Mouse (Mus musculus) bone marrow, adult 2 months (tissue): ENCODE measurements around the gene Hspd1. TPM values are rescaled to one million over a fixed set of nuclear protein-coding genes. Genes with fewer than 3 reads are reported as not detected.
A peak's percentile ranks its signal among the peaks of the same experiment; 100 is the strongest.

ENCODE experiments used
- H3K27ac ChIP-seq: fragments of 200-500 bp; 2 replicates; pipeline ENCODE4 v1.5.1; 2012; ENCODE audit warnings: low read depth, mild to moderate bottlenecking, control low read depth, inconsistent platforms, low read length; ENCODE audit not compliant: control insufficient read depth, poor library complexity, insufficient read depth
- H3K4me1 ChIP-seq: fragments of 200-500 bp; 2 replicates; pipeline ENCODE4 v1.6.1; 2011; ENCODE audit warnings: low read length; ENCODE audit not compliant: control insufficient read depth, insufficient read depth
- H3K4me3 ChIP-seq: fragments of 200-500 bp; replicated peaks from 2 replicates; pipeline ENCODE3; 2011; ENCODE audit warnings: mild to moderate bottlenecking, low read depth, low read length, control low read depth; ENCODE audit not compliant: control insufficient read depth
- CTCF ChIP-seq: fragments of 200-500 bp; IDR thresholded peaks from 2 replicates; pipeline ENCODE4 v1.5.1; 2011; ENCODE audit warnings: low read length, control low read depth; ENCODE audit not compliant: control insufficient read depth, insufficient read depth
- POLR2A ChIP-seq: fragments of 200-500 bp; IDR thresholded peaks from 2 replicates; pipeline ENCODE4 v1.6.1; 2011; ENCODE audit warnings: low read depth, mild to moderate bottlenecking, control low read depth, low read length, borderline replicate concordance; ENCODE audit not compliant: control insufficient read depth
- WGBS: fragments of 180-500 bp; shearing (Covaris S2); methylation state at CpG from one replicate; pipeline ENCODE4 v1.1.7; 2018; 5-methylcytosine and 5-hydroxymethylcytosine counted together
- polyA plus RNA-seq: library from polyadenylated mRNA; stranded (reverse); fragments of >200 nt; gene quantifications from 2 replicates; pipeline ENCODE4 v1.2.4, GENCODE M21; 2011; ENCODE audit warnings: low replicate concordance; ENCODE audit not compliant: missing spikeins, insufficient read depth, insufficient read length

Gene Hspd1
- polyA plus RNA-seq, 1 experiment: 131 TPM

DNA sequence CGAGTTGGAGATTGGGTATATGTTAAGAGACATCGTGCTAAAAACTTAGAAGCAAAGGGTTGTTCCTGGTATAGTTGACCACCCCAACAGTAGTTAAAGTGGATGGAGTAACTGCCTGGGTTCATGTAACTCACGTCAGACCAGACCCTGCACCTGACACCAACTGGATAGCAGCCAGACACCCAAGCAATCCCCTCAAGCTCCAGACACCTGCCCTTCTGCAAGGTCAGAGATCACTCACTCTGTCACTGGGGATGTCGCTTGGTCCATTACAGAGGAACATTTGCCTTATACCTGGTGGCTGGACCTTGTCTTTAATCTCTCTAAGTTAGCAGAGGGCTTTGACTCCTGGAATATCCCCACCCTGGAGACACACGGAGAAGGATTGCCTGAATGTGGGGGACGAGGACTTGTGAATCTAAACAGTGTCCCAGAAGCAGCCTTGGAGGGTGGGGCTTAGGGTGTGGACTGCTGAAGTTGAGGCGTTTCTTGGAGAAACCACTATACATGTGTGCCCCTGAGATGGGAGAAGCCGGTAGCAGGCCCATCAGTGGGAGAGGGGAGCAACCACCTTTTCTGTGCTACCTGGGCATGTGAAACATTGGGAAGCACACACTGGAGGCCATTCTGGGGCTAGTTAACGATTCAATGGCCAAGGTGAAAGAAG is 19.0 kb upstream of the Hspd1 start:
- no peak overlapping the region for H3K27ac ChIP-seq
- WGBS: 82% methylated on average over 9 of the region's 9 CpGs

DNA sequence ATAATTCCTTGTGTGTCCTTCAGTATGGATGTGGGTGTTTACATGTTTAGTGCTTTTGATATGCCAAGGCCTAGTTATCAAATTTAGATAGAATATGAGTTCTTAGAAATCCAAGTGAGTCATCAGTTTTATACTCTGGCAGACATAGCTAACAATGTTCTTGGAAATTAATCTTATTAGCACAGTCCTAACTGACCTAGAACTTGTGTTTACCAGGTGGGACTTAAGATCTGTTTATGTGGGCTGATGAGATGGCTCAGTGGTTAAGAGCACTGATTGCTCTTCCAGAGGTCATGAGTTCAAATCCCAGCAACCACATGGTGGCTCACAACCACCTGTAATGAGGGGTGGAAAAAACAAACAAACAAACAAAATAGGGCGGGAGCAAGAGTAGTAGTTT is 4.4 kb upstream of the Hspd1 start:
- H3K4me3 ChIP-seq: no peak overlapping the region
- no peaks in the 10 kb centered on the region; the same call in 1 of the 2 replicates for H3K4me1 ChIP-seq
- 77% methylated on average over 1 of the region's 1 CpGs for WGBS
- no peak overlapping the region for H3K27ac ChIP-seq
- TF ChIP-seq CTCF (no peak), POLR2A (no peak)

More for the DNA sequence above, 19.0 kb upstream of the Hspd1 start:
- Histone ChIP-seq H3K4me3 (no peak overlapping the region), H3K4me1 (no peaks in the 10 kb centered on the region)
- no peak for TF ChIP-seq CTCF
- TF ChIP-seq POLR2A: no peak

DNA sequence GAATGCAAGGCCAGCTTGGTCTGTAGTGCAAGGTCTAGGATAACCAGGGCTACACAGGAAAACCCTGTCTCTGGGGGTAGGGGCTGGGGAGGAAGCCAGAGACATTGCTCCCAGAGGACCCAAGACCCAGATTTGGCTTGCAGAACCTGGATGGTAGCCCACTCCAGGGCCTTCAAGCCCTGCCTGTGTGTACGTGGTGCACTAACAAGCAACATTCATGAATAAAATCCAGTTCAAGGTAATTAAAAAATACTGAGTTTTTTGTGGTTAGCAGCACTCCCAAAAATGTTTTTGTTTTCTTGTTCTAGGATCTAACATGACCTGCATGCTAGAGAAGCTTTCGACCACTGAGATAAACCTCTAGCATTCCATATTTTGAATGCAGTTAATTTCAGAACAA is 4.0 kb upstream of the Hspd1 start:
- 86% methylated on average over 2 of the region's 2 CpGs for WGBS
- TF ChIP-seq CTCF (no peak), POLR2A (no peak)
- Histone ChIP-seq H3K4me1 (no peaks in the 10 kb centered on the region; the same call in 1 of the 2 replicates), H3K27ac (no peak overlapping the region), H3K4me3 (no peak overlapping the region)

DNA sequence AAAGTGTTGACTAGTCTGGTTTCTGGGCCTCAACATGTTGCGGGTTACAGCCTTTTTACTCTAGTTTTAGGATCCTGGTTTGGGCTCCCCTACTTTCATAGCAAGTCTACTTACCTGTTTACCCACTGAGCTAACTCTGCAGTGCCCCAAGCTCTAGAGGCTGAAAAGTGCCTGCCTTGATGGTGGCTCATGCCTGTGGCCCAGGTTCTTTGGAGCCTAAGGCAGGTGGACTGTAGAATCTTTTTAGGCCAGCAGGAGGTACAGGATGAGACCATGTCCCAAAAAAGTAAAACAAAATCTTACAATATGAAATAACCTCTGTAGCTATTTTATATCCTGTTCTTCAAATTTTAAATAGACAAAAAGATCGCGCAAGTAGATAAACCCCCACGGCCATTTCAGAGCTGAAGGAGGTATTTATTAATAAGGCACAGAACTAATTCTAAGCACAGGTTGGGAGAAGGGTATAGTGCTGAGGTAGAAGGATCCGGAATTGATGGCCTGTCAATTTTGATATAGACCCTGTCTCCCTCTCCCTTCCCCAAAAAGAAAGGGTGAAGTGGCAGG is 1.5 kb upstream of the Hspd1 start:
- no peak overlapping the region for H3K27ac ChIP-seq
- WGBS: 80% methylated on average over 5 of the region's 5 CpGs
- no peaks in the 10 kb centered on the region; the same call in 1 of the 2 replicates for H3K4me1 ChIP-seq
- TF ChIP-seq CTCF (no peak), POLR2A (no peak)
- no peak overlapping the region for H3K4me3 ChIP-seq

DNA sequence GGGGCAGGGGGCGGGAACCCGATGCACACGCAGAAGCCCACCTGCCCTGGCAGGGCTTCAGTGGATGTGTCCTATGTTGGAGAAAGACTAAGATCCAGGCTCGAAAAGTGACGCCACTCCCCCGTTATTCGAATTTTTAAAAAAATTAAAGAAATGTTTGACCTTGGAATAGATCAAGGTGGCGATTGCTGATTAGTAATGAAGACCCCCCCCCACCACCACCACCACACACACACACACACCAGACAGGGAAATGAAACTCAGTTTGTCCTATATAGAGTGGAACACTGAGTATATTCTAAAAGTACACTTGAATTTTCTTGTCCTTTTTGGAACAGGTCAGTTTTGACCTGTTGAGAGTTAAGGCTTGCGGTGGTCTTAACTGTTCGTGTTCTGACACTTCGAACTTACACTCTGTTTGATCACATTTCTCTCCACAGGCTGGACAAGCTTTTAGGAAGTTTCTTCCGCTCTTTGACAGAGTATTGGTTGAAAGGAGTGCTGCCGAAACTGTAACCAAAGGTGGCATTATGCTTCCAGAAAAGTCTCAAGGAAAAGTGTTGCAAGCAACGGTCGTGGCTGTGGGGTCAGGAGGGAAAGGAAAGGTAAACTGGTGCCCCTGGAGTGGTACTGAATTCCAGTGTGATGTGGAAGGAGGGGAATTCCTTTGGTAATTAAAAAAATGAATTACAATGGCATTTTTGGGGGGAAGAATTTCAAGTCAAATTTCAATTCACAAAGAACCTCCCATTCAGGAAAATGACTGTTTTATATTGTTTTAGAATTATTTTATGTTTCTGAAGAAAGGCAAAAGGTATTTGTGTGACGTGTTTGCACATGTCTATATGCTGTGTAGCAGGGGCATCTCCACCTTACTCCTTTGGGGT is 811 bp upstream of the Hspd1 start:
- 6% methylated on average over 16 of the region's 16 CpGs for WGBS
- Histone ChIP-seq H3K4me3 (peak overlapping the region; percentile 99), H3K27ac (peak overlapping the region; percentile 97), H3K4me1 (no peaks in the 10 kb centered on the region; the same call in 1 of the 2 replicates)
- TF ChIP-seq CTCF (no peak), POLR2A (no peak)

DNA sequence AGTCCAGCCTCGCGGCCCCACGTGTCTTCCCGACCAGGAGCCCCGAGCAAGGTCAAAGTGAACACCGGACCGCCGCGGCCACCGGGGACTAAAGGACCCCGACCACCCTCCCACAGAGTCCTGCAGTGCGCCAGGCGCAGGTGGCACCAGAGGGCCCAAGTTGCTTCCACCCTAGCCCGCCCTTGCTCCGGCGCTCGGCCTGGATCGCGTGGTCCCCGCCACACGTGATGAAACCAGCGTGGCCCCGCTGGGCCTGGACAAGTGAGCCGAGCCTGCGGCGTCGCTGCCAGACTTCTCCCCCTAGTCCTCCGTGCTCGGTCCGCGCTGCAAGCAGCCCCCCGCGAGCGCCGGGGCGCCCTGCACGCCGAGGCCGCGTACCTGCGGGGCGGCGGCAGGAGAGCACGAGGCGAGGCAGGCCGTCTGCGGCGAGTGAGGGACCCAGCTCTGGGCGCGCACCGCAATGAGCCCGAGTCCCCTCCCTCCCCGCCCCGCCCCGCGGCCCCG is 590 bp downstream of the Hspd1 start:
- no peak for TF ChIP-seq CTCF
- peak; percentile 59; the same call in 1 of the 2 replicates for TF ChIP-seq POLR2A
- under 1% methylated on average over 54 of the region's 57 CpGs for WGBS
- Histone ChIP-seq H3K4me1 (no peaks in the 10 kb centered on the region; the same call in 1 of the 2 replicates), H3K4me3 (peak overlapping the region; percentile 99), H3K27ac (peak overlapping the region; percentile 97)

DNA sequence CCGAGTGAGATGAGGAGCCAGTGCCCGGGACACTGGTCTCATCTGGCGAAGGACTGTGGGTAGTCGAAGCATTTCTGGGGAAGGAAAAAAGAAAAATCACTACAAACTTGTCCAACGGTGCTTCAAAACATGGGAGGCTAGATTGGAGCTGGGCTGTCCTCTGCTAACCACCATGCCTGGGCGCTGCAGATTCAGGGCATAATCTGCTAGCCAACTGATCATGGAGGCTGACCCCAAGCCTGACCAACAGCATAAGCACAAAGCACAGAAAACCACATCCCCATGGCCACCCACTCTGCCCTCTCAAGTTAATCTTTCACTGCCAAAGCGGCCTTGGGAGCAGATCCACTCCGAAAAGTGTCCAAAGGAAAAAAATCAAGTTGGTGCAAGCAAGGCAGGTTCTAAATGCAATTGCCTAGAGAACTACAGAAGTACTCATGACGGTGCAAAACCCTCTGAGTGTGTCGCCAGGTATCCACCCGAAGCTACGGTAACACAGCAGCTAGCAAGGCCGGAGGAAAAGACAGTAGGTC is 1.1 kb downstream of the Hspd1 start:
- peak overlapping the region; percentile 97 for H3K27ac ChIP-seq
- H3K4me1 ChIP-seq: no peaks in the 10 kb centered on the region; the same call in 1 of the 2 replicates
- WGBS: 2% methylated on average over 13 of the region's 13 CpGs
- H3K4me3 ChIP-seq: peak overlapping the region; percentile 99
- no peak for TF ChIP-seq POLR2A
- TF ChIP-seq CTCF: no peak
